Mouse (Mus musculus): ENCODE data around the gene Slc41a1.

Slc41a1 gene

GRCm38 (mm10) chr1:131886173-131886572, 58.9 kb downstream of the Slc41a1 start:
- DNase-seq (ENCODE audit: low spot score in 2 of 2) = no peak

GRCm38 (mm10) chr1:131886641-131887040, 59.3 kb downstream of the Slc41a1 start:
- DNase-seq (ENCODE audit: low spot score in 2 of 2) = no peak

- DNase-seq (ENCODE audit: low spot score in 2 of 2) = no peak
These were observed 62.9 kb downstream of the Slc41a1 start for GRCm38 (mm10) chr1:131890043-131890658.

DNA sequence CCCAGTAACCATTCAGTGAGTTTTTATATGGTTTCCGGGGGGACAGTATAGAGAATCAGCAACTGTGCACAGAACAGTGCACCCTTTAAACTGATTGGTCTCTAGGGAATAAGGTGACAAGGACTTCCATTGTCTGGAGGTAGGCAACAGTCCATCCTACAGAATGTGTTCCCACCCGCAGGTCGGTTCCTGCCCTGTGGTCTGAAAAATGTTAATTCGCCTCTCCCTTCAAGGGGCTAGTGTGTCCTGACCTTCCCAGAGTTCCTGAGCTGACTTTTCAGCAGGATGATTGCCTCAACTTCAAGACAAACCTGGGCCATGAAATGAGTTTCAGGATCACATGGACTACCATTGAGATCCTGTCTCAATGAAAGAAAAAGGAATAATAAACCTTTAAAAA, 64.1 kb downstream of the Slc41a1 start:
- DNase-seq (ENCODE audit: low spot score in 2 of 2) = no peak
